Mouse (Mus musculus): ENCODE results near the gene Fbh1.

DNA sequence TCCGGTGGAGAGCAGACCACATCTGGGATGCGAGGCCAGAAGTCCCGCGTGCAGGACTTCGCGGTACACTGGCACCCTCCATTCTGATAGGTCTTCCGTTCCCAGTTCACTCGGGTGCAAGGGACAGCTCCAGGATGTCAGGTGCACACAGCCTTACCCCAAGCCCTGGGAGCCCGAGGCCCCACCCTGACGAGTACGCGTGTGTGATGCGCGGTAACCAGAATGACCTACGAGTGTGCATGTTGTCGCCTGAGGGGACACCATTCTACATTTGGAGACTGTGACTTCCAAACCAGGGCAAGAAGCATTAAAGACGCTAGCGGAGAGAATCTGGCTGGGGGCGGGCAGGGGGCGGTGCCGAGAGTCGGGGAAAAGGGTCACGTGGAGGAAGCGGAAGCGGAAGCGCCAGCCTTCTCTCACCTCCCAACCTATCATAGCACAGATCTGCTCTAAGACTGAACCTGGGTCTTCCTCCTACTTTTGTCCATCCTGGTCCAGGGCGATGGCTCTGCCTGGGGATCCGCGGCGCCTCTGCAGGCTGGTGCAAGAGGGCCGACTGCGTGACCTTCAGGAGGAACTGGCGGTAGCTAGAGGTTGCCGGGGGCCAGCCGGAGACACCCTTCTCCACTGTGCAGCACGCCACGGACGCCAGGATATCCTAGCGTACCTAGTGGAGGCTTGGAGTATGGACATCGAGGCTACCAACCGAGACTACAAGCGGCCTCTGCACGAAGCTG, 873 bp upstream of the Fbh1 start:
- TF ChIP-seq MAZ (IDR thresholded peaks at IDR 0.05; ENCODE audit: low read depth, low read length): no peak; the same call in 1 of the 2 replicates
- peak in 1 of 2 experiments; percentile 7; a peak in 1 of 4 replicates for TF ChIP-seq CTCF (conservative IDR thresholded peaks at IDR 0.05 in 1 of 2, IDR thresholded peaks at IDR 0.05 in 1 of 2; ENCODE audit: low read depth in 2 of 2, low read length in 2 of 2)
- TF ChIP-seq CHD2 (IDR thresholded peaks at IDR 0.05; ENCODE audit: low read length): peak; percentile 62; the same call in 1 of the 2 replicates
- TF ChIP-seq RAD21 (IDR thresholded peaks at IDR 0.05; ENCODE audit: low read depth, low read length): no peak
- TF ChIP-seq USF1 (IDR thresholded peaks at IDR 0.05; ENCODE audit: low read depth, low read length): peak; percentile 98
- TF ChIP-seq MEF2A (IDR thresholded peaks at IDR 0.05; ENCODE audit: borderline replicate concordance, low read depth, low read length): no peak

All from CH12.LX (cell line).